Mouse (Mus musculus) right cerebral cortex, postnatal 25 days (tissue): ENCODE measurements around the gene Ifit1.

ENCODE experiments used
- DNase-seq: peaks from one replicate; pipeline ENCODE4 v3.0.0; 2022

Gene Ifit1

DNA sequence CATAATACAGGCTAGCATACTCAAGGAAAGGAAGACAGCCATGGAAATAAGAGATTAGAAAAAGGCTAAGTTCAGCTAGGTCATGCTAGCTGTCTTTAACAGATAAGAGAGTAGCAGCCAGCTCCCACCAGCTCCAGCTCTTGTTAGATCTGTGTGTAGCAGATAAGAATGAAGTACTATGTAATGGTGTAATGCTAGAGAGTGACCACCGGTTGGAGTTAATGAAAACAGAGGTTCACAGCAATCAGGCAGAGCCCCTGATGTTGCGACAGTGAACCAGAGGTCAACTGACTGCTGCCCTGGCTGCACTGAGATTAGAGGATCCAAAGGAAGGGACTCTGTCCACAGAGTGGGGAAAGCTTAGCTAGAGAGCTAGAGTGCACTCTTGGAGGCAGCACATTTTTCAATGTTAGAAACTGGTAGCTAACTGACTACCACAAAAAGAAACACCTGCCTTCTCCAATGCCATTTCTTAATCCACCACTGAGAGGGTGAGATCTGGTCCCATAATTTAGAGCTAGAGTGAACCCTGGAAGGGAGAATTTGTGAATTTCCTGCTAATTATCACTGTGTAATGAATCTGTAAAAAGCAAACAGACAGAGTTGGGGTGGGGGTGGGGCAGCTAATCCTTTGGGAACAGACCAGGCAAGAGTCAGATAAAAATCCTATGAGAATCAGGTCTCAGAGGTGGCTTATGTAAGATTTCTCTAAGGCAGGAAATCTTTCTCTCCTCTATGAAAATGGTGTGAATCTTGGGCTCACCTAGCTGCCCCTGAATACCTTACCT is 16.0 kb downstream of the Ifit1 start:
- no peak for DNase-seq

DNA sequence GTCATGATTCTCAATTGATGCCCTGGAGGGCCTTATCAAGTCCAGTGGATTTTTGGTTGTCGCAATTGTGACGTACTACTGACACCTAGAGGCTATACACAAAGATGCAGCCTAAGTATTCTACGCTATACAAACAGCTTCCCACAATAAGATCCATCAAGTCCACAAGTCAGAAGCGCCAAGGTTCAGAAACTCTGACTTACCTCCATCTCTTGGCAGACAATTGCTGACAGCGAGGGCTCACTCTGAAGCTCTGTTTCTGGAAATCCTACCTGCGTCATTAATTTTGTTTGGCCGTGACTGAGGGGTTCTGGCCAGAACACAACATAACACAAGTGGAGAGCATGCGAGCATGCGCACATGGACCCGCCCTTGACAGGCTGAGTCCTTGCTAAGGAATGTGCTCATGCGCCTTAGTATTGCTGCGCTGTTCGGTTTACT is 21.4 kb downstream of the Ifit1 start:
- DNase-seq = peak; percentile 46

DNA sequence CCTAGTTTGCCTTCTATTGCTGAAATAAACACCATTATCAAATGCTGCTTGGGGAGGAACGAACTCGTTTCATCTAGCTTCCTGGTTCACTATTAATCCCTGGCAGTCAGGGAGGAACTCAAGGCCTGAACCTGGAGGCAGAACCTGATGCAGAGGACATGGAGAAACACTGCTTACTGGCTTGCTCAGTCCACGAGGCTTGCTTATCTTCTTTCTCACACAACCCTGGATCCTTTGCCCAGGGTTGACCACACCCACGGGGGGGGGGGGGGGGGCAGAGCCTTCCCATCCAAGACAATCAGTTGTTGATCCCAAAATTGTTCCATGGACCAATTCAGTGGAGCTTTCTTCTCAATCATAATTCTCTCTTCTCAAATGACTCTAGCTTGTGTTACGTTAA is 22.1 kb downstream of the Ifit1 start:
- DNase-seq = no peak

DNA sequence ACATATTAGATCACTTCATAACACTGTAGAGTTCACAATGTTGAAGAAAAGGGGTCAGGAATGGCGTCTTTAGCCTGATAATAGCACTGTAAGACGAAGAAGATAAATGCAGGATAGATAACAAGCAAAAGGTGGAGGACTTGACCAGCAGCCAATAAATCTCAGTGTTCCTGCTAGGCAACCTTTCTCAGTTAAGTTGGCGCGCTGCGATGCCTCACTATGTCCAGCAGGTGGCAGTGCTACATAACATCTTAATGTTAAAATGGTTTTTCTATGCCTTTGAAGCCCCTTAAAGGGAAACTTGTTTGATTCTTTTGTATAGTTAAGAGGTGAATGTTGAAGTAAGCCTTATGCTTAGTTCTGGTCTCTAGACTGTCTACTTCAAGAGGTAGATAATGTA is 25.5 kb downstream of the Ifit1 start:
- peak; percentile 35 for DNase-seq

DNA sequence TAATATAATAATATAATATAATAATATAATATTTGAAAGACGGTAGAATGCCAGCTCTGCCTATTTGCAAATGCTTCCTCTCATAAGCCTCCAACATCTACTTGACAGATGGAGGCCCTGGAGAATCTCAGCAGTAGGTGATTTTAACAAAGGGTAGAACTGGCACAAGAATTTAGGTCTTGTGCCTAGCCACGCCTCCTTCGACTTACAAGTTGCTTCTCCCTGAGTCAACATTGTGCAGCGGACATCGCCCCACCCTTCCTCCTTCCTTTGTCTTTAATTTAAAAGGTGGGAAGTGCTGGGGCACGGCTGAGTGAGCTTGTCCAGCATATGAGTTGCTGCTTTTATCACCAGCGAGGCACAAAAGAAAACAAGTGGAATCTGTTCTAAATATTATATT is 32.8 kb downstream of the Ifit1 start:
- DNase-seq = no peak

DNA sequence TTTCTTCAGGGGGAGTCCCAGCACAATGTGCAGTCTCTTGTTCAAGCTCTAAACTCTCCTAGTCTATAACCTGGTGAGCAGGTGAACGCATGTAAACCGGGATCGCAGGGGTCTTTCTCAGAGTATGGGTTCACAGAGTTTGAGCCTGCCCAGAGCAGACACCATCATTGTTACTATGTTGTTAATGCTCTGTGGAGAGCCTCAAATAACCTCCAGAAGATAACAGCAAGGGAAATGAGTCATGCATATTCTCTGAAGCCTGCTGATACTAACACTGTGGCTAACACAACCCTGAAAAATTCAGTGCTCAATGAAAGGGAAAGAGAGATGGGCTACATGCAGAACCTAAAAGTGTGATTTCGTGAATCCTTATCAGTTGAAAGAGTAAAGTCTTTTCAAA is 37.8 kb downstream of the Ifit1 start:
- DNase-seq = no peak

DNA sequence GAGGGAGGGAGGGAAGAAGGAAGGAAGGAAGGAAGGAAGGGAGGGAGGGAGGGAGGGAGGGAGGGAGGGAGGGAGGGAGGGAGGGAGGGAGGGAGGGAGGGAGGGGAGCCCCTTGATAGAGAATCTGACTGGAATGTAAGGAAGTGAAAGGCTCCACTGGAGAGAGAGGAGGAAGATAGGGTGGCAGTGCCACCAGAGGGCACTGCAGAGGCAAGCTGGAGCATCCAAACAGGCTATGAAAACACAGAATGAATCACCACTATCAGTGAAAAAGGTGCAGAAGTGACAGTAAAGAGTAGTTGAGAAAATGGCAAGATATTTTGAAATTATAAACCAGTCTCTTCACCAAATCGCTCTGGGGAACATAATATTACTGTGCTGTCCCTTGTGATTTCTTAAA is 44.2 kb downstream of the Ifit1 start:
- peak; percentile 24 for DNase-seq

DNA sequence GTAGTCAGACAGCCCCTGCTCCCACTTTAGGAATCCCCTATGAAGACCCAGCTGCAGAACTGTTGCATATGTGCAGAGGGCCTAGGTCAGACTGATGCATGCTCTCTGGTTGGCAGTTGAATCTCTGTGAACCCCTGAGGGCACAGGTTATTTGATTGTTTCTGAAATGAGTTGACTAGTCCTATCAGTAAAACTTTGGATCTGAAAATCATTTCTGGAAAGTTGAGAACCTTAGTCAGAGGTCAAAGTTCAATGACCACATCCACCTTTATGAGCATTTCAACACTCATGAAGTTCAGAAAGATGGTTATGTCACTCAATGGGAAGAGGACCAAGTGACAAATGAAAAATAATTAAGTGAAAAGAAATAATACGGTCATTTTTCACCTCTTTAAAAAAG is 44.9 kb downstream of the Ifit1 start:
- no peak for DNase-seq

DNA sequence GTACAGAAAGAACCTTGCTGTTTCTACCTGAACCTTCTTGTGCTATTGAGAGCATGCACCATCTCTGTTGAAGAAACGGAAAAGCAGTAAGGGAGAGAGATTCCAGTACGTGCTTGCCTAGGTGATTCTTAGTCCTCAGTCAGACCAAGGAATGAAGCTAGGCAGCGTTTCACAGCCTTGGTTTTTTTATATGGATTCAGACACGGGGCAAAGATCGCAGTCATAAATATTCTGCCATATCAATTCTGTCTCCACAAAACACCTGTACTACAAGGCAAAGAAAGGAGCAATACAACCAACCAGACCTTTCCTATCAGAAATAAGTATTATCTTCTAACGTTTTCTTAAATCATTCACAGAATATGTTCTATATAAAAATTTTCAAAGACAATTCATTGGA is 50.7 kb downstream of the Ifit1 start:
- no peak for DNase-seq

DNA sequence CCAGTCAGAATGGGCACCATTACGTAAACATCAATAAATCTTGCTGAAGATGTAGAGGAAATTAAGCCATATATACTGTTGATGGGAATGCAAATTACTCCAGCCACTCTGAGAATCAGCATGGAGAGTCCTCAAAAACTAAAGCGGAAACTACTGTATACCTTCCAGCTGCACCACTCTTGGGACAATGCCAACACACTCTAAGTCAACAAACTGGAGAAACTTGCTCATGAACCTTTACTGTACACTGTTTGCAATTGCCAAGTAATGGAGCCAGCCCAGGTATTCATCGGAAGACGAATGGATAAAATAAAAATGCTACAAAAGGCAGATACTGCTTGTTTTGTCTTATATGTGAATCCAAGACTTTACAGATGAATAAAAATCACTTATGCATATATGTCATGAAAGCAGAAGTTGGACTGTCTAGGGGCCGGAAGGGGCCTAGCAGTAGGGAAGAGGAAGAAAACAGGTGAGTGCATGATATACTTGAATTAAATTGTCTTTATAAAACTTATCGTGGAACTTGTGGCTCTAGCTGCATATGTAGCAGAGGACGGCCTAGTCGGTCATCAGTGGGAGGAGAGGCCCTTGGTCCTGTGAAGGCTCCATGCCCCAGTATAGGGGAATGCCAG is 55.8 kb downstream of the Ifit1 start:
- DNase-seq = no peak

DNA sequence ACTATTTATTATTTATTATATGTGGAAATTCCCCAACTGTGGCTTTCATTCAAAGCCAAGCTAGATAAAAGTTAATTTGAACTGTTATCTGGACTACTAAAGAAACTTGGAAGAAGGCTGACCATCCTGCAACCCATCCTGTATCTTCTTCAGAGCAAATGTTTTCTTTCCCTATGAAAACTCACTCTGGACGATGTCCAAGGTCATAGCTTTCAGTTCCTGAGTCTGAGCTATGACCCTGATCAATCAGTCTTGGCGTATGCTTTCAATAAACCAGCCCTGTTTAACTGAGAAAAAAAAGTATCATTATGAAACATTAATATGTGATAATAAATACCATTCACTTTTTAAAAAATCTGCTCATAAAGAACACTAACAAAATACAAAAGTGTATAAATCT is 56.8 kb downstream of the Ifit1 start:
- no peak for DNase-seq

DNA sequence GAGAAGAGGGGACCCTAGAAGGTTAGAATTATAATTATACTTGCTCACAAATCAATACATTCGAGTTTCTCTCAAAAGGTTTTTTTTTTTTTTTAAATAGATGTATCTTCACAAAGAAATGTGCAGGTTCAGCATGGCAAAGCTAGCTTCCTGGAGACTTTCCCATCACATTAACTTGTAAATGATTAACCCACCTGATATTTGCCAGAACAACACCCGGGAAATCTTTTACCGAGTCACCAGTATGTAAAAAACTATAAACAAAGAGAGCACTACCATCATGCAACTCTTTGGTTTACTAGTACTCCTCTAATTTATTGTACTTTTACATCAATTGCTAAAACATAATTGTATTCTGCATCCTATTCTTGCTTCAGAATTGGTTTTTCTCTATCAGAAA is 57.8 kb downstream of the Ifit1 start:
- DNase-seq = no peak

DNA sequence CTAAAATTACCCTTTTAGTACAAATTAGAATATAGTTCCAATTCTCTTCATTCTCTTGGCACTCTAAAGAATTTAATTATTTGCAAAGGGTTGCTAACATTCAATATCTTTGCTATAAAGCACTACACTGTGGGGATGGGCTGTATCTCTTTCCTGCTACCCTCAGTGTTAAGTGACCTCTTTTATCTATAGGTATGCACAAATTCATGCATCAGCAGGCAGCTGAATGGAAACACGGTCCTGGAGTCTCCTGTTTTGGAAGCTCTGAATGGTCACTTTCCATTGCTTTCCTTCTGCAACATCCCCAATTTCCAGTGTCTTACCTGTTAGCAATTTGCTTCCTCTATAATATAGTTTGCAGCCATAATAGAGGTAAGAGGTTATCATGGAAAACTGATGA is 58.2 kb downstream of the Ifit1 start:
- DNase-seq = no peak

DNA sequence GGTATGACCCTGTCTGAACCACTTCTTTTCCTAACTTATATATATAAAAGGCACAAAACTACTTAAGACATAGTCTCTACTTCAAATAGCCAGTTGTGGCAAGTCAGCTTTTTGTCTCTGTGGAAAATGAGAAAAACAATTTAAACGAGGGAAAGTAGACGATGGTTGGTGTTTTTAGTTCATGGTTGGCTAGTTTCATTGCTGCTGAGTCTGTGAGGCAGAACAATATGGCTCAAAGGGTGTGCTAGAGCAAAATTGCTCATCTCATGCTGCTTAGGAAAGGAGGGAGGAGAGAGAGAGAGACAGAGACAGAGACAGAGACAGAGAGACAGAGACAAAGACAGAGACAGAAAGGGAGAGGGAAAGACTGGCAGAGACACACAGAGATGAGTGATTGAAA is 58.6 kb downstream of the Ifit1 start:
- DNase-seq = no peak
